Mouse (Mus musculus): Measurements from ENCODE around the gene Tmem214.
A peak's percentile ranks its signal among the peaks of the same experiment; 100 is the strongest.

Tmem214 gene

DNA sequence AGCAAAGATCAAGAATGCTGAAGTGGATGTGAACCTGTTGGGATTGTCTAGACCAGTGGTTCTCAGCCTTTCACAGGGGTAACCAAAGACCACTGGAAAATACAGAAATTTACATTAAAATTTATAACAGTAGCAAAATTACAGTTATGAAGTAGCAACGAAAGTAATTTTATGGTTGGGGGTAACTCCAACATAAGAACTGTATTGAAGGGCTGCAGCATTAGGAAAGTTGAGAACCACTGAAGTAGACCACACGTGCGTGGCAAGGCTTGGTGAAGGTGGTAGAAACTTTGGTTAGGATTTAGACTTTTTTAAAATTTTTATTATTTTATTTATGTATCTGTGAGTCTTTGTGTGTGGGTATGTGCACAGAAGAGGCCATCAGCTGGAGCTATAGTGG, at the start of gene Tmem214:
Tmem214 (plus strand) TSS at position 301 of the 400 bp plus-strand sequence.
- DNase-seq (ENCODE audit: low read depth, low spot score) = no peak

DNA sequence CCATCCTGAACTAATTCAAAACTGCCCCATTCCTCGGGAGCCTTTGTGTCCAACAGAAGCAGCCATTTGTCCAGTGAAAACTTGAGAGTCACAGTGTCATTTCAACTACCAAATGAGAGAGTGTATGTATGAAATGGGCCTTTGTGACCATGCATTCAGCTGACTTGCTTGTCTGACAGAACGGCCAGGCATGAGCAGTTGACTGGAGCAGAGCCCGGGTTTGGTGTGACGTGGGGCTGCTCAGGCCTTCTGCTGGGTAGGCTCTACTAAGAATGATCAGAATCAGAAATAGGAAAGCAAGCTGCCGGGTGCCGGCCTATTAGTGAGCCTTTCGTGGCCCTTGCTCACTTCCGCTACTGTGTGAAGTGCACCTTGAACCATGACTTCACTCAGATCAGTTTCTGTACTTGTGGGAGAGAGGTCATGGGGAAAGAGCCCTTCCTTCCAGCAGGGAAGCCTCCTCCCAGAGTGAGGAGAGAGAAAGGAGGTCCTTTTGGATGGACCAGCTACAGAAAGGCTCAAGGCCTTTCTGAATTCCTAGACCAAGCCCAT, 49.0 kb upstream of the Tmem214 start:
- DNase-seq (ENCODE audit: low read depth, low spot score) = no peak

GRCm38 (mm10) chr5:30822689-30823088, 45.1 kb upstream of the Tmem214 start:
- no peak for DNase-seq (ENCODE audit: low read depth, low spot score)

GRCm38 (mm10) chr5:30823091-30823490, 44.7 kb upstream of the Tmem214 start:
- DNase-seq (ENCODE audit: low read depth, low spot score) = no peak

DNA sequence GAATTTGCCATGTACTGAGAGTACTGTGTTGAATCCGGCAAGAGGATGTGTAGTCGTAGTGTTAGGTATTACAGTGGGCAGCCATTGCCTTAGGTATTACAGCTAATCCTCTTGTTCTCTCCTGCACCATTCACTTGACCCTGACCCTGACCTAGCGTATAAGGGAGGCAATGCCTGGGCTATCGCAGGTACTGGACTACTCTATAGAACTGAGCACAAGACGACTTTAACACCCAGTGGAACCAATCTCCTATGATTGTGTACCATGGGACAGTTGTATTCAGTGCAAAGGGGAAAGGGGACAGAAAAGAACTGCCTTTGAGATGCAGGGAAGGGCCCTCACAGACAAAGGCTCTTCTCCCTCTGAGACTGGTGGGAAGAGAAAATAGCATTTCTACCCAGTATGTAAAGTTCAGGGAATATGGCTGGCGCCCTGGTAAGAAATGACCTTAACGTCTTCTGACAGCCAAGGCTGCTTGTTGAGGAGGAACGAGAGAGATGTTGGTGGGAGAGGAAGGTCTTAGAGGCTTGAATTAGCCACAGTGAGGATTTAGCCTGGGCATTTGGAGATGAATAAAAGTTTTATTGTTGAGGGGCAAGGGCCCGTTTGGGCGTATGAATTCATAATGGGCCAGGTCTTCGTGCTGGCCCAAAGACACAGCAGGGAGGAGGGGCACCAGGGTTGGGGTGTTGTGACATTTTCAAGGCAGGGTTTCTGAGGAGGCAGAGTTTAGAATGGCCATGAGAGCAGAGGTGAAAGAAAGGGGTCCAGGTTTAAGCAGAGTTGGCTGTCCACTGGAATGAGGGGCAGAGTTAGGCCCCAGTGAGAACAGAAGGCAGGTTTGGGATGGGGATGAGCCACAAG, 43.5 kb upstream of the Tmem214 start:
- no peak for DNase-seq (ENCODE audit: low read depth, low spot score)

DNA sequence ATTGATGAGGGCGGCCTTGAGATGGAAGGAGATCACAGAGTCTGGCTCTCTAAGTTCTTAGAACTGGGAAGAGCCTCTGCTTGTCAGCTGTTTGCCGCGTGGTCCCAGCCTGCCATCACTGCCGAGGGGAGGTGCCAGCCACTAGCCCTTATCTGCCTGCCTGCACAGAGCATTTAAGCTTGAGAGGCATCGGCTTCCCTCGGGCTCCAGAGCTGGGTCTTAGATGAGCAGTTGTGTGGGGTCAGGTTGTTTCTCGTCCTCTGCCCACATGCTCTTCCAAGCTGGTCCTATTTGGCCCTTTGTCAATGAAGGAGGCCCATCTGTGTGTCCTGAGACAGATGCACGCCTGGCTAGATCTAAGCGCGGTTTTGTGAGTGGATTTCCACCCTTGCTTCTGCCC, 42.6 kb upstream of the Tmem214 start:
- DNase-seq (ENCODE audit: low read depth, low spot score) = no peak

DNA sequence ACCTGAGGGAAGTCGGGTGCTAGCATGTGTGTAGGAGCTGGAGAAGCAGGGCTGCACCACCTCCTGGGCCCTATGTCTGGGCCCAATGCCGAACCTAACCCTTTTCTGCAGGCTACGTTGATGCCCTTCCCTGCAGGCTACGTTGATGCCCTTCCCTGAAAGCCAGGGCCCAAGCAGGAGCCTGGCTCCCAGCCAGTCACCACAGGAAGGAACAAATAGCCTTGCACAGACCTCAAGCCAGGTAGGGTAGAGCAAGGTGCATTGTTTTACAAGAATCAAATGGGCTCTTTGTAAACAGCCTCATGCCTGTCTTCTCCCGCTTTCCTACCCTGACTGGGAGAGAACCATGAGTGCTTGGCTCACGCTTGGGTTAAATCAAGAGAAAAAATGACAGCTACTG, 42.0 kb upstream of the Tmem214 start:
- DNase-seq (ENCODE audit: low read depth, low spot score) = no peak

DNA sequence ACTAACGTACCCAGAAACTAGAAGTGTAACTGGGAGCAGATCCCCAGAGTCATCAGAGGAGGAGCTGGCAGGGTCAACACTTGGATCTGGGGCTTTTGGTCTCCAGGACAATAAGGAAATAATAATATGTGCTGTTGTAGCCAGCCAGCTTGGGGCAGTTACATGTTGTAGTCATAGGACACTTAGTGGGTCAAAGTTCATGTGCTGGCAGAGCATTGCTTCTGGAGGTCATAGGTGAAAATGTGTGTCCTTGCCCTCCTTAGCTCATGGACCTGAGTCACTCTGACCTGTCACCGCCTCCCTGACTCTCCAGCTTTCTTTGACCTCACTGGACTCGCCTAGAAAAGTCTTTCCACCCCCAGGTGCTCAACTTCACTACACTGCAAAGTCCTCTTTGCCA, 34.4 kb upstream of the Tmem214 start:
- no peak for DNase-seq (ENCODE audit: low read depth, low spot score)

DNA sequence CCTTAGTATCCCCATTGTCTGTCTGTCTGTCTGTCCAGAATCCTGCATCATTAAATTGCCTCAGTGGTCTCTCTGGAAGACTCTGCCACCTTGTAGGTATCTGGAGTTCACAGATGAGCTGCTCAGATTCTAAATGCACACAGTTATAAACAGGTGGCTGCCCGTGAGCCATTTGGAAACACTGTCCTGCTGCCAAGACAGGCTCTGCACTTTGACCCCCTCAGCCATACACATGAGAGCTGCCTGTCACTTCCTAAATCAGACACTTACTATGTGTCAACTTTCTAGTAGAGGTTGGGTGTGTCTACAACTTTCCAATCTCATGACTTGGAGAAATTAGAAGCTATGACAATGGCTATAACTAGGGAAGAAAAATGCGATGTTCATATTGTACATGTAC, 28.1 kb upstream of the Tmem214 start:
- no peak for DNase-seq (ENCODE audit: low read depth, low spot score)

DNA sequence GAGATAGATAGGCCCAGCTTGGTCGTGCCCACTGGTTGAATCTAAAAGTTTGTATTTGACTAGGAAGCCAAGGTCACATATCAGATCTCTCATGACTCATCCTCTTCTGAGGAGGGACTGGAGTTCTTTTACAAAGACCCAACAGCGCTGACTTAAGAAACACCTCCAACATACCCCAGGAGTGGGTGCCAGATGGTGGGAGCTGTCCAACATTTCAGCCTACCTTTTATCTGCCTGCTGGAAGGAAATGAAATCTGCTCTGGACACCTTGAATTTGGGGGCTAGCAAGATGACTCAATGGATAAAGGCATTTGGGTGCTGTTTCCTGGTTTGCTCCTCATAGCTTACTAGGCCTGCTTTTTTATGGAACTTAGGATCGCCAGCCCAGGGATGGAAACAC, 25.9 kb upstream of the Tmem214 start:
- DNase-seq (ENCODE audit: low read depth, low spot score) = peak; percentile 14

DNA sequence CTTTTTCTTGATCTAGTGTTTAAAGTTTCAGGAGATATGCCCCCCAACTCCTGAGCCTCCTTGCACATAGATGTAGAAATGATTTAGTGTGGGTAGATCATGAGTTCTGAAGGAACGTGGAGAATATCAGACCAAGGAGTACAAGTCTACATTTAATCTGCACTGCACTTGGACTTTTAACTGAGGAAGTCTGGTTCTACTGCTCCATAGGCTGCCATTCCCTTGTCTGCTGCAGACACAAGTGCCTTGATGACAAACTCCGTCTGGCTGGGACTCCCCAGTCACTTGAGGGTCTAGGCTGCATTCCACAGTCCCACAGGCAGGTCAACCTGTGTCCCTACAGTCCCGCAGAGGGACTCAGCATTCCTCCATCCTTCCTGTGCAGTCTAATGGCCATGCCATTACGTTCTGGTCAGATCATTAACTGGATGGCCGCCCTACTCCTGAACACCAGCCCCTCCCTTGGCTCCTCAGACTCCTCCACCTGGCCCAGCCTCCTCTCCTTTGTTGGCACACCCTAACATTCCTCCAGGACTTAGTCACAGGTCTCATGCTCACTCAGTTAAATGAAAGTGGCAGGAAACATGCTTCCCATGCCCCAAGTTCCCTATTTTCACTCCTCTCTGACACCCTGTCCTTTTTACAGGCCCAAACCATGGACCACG, 17.8 kb upstream of the Tmem214 start:
- no peak for DNase-seq (ENCODE audit: low read depth, low spot score)

GRCm38 (mm10) chr5:30850556-30850925, 17.3 kb upstream of the Tmem214 start:
- no peak for DNase-seq (ENCODE audit: low read depth, low spot score)

DNA sequence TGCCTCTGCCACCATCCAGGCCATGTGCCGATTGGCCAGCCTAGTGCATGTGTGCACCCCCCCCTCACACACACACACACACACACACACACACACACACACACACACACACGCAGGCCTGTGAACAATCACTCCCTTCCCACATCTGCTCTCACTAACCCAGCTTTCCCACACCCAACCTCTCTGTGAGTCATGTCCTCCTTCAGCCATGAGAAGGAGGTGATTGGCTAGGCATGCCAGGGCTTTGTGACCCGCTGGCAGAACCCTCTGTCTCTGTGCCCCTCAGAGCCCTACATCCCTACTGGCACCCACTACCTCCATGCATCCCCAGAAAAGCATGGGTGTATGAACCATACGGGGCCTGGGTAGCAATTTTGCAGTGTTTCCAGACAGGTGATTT, 14.3 kb upstream of the Tmem214 start:
- DNase-seq (ENCODE audit: low read depth, low spot score) = no peak

- DNase-seq (ENCODE audit: low read depth, low spot score) = no peak
These were observed 12.1 kb upstream of the Tmem214 start for GRCm38 (mm10) chr5:30855674-30856073.

DNA sequence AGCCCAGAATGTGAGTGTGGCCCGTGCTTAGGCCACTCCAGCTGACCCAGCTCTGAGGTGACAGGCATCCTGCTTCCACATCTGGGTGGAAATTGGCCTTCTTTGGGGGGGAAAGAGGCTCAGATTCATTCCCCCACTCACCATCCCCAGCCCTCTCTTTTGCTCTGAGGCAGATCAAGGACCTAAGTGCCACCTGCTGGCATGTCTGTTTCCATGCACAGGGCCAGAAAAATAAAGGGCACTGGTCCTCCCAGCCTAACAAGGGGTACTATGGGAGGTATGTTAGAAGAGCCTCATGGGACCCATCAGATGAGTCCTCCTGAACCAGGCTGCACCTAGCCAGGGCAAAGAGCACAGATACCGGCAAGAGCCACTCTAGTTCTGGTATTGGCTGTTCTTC, 11.7 kb upstream of the Tmem214 start:
- DNase-seq (ENCODE audit: low read depth, low spot score) = no peak

DNA sequence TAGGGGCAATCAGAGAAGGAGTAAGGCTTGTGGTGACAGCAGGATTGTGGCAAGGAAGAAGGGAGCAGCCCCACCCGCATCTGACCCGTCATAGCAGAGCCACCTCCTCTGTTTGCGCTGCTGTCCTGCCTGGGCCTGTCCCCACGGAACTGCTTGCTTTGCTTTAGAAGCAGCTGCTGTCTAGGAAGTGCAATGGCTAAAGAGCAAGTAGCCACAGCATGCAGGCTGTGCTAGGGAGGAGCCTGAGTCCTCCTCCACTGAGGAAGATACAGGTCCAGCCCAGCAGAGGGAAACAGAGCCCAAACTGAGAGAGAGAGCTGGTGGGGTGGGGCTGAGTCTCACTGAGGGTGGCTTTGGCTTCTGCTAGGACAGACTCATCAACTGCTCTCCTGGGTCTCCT, 4.0 kb upstream of the Tmem214 start:
- DNase-seq (ENCODE audit: low read depth, low spot score) = no peak

GRCm38 (mm10) chr5:30864322-30864721, 3.5 kb upstream of the Tmem214 start:
- DNase-seq (ENCODE audit: low read depth, low spot score) = no peak

DNA sequence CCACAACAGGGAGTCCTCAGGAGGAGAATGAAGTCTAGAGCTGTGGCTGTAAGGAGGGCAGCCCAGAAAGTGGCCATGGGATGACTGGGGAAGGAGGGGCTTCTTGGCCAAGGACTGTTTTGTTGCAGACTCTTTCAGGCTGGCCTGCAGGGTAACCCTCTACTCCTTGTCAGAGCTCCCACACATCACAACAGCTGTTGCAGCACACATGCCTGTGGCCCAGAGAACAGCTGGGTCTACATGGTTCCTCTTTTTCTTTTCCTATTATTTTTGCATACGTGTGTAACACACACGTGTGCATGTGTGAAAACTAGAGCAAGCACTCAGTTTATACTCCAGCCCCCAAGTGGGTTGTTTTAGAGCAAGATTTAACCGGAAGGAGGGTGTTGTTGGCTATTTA, 941 bp upstream of the Tmem214 start:
- no peak for DNase-seq (ENCODE audit: low read depth, low spot score)

GRCm38 (mm10) chr5:30868981-30869380, 1.2 kb downstream of the Tmem214 start:
- peak; percentile 6 for DNase-seq (ENCODE audit: low read depth, low spot score)

- DNase-seq (ENCODE audit: low read depth, low spot score) = peak; percentile 89
These were observed 1.8 kb downstream of the Tmem214 start for GRCm38 (mm10) chr5:30869405-30870130.

- no peak for DNase-seq (ENCODE audit: low read depth, low spot score)
These were observed 2.3 kb downstream of the Tmem214 start for GRCm38 (mm10) chr5:30870131-30870406.

DNA sequence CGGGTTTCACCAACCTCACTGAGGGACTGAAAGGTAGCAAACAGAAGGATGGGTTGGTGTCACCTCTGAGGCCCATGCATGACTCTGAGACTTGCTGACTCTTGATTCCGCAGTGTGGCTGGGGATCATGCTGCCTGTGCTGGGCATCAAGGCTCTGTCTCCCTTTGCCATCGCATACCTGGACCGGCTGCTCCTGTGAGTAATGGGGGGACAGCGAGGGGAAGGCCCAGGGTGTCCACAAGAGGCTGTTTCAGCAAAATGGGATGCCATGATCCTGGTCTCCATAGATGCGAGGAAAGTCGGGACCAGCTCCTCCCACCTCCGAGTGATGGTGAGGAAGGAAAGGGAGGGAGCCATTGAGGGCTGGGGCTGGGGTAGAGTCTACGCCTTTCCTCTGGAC, 4.8 kb downstream of the Tmem214 start:
- no peak for DNase-seq (ENCODE audit: low read depth, low spot score)

- DNase-seq (ENCODE audit: low read depth, low spot score) = no peak
These were observed 6.6 kb downstream of the Tmem214 start for GRCm38 (mm10) chr5:30874365-30874764.

Data from mesoderm, embryonic 11.5 days (tissue).